Mouse (Mus musculus): ENCODE results near the gene Krt78. TPM values are rescaled to one million over a fixed set of nuclear protein-coding genes. Genes with fewer than 3 reads are reported as not detected.
"Not testable (repeated sequence)": the region's sequence is repeated elsewhere in the genome, so short reads cannot be mapped to it uniquely, and the experiment has no call there.

The Krt78 gene
- polyA plus RNA-seq (2015; fragmentation: Nextera tagmentation; extraction: Ambion mirVana): 0.05 TPM in 2 replicates

DNA sequence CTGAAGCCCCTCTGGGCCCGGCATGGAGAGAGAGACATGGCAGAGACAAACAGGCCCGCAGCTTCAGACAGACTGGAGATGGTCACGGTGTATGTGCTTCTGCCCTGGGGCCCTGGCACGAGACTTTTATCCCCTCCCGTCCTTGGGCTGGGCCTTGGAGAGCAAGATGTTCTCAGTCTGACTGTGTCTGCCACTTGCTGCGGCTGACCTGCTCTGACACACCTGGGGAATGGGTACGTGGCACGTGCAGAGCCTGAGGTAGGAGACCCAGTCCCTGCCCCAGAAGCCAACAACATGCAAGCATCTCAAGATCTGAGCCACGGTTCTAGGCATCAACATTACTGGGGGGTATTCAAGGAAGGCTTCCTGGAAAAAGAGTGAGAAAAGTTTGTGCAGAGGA lies at the start of gene Krt78:
Krt78 (minus strand) TSS at position 101 of the 400 bp plus-strand sequence.
- H3K4me3 ChIP-seq (replicated peaks): no peak within 1 kb of the TSS
- no peak for ATAC-seq (ENCODE audit: low FRiP score)
- no peaks in the 10 kb centered on the region for H3K27me3 ChIP-seq (replicated peaks)
- H3K9ac ChIP-seq (replicated peaks): no peak within 1 kb of the TSS
- 92% methylated on average over 9 of the region's 9 CpGs for WGBS
- H3K4me1 ChIP-seq: no peaks in the 10 kb centered on the region
- H3K36me3 ChIP-seq: no peaks in the 10 kb centered on the region
- no peaks in the 10 kb centered on the region for H3K9me3 ChIP-seq (replicated peaks)
- no peak within 1 kb of the TSS for H3K4me2 ChIP-seq
- H3K27ac ChIP-seq (replicated peaks): no peak within 1 kb of the TSS

DNA sequence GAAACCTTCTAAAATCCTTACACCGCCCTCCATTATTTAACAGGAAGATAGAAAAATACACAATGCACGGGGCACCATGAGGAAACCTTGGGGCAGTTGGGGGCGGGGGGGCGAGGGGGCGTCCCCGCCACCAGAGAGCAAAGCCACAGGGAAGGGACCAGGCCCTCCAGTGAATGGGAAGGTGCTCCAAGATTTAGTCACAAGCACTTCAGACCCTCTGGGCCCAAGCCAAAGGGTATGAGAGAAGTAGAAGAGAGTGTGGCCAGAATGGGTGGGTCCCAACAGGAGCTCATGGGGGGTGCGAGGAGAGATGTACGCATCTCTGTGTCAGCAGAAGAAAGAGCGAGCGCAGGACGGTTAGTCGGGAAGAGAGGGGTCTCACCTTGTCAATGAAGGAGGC lies 49.4 kb upstream of the Krt78 start:
- Histone ChIP-seq H3K27ac (replicated peaks) (no peak overlapping the region), H3K27me3 (replicated peaks) (peaks cover 58% of the 10 kb centered on the region), H3K4me1 (peaks cover 32% of the 10 kb centered on the region), H3K4me3 (replicated peaks) (peak overlapping the region; percentile 29), H3K9me3 (replicated peaks) (no peaks in the 10 kb centered on the region), H3K36me3 (no peaks in the 10 kb centered on the region), H3K4me2 (peak overlapping the region; percentile 52), H3K9ac (replicated peaks) (no peak overlapping the region)
- ATAC-seq (ENCODE audit: low FRiP score): no peak
- WGBS: 15% methylated on average over 12 of the region's 12 CpGs

DNA sequence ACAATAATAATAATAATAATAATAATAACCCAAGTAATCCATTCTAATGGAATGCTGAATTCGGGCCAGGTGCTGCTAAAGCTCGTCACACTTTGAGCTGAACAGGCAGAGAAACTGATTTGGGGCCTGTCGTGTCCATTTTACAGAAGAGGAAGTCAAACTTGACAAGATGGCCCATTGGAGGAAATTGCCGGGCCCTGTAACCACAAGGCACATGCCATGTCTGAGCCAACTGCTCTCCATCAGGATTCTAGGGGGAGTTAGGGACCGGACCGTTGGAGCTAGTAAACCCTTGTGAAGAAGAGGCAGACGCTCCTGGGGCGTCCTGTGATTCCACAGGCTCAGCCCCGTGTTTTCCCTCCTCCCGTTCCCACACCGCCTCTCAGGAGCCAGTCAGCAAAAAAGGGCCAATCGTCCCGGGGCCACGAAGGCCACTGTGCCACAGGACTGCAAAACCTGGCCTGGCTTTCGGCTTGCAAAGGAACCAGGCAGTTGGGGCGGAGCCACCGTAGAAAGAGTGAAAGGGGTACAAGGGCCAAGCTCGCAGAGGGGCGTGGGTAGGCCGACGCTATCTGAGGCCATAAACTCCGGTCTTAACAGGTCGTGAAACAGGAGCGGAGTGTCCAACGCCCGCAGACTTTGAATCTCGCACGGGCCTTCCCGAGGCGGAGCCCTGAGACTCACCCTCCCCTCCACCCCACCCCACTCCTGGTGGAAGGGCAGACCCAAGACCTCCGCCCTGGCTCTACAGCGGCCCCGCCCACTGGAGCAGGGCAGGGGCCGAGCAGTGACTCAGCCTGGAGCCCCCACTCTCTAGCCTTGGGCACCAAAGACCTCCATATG lies 48.8 kb upstream of the Krt78 start:
- Histone ChIP-seq H3K9ac (replicated peaks) (0 out of 2 replicates have a peak overlapping the region, but pooled peaks have one; percentile 30), H3K4me3 (replicated peaks) (peak overlapping the region; percentile 29), H3K4me2 (peak overlapping the region; percentile 52), H3K27ac (replicated peaks) (no peak overlapping the region), H3K27me3 (replicated peaks) (peaks cover 58% of the 10 kb centered on the region), H3K9me3 (replicated peaks) (no peaks in the 10 kb centered on the region), H3K36me3 (no peaks in the 10 kb centered on the region), H3K4me1 (peaks cover 30% of the 10 kb centered on the region)
- no peak for ATAC-seq (ENCODE audit: low FRiP score)
- 5% methylated on average over 34 of the region's 34 CpGs for WGBS

DNA sequence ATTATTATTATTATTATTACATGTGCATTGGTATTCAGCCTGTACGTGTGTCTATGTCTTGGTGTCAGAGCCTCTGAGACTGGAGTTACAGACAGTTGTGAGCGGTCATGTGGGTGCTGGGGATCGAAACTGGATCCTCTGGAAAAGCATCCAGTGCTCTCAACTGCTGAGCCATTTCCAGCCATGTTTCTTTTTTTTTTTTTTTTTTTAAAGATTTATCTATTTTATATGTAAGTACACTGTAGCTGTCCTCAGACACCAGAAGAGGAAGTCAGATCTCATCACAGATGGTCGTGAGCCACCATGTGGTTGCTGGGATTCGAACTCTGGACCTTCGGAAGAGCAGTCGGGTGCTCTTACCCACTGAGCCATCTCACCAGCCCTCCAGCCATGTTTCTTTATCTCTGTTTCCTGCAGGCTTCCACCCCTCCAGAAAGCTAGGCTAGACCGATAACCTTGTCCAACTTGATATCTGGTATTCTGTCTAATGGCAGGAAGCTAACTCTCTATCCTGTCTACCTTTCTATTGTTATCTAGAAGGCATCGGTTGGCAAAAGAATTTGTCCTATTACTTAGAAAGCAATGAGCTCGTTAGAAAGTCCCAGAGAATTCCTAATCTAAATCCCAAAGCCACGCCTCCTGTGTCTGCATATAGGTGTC lies 45.7 kb upstream of the Krt78 start:
- Histone ChIP-seq H3K4me1 (peaks cover 8% of the 10 kb centered on the region), H3K27me3 (replicated peaks) (peaks cover 47% of the 10 kb centered on the region), H3K9ac (replicated peaks) (no peak overlapping the region), H3K36me3 (no peaks in the 10 kb centered on the region), H3K27ac (replicated peaks) (no peak overlapping the region), H3K4me2 (no peak overlapping the region), H3K4me3 (replicated peaks) (no peak overlapping the region), H3K9me3 (replicated peaks) (0 out of 2 replicates have a peak, but pooled peaks cover 3% of the 10 kb centered on the region)
- no peak for ATAC-seq (ENCODE audit: low FRiP score)
- 92% methylated on average over 11 of the region's 11 CpGs for WGBS

DNA sequence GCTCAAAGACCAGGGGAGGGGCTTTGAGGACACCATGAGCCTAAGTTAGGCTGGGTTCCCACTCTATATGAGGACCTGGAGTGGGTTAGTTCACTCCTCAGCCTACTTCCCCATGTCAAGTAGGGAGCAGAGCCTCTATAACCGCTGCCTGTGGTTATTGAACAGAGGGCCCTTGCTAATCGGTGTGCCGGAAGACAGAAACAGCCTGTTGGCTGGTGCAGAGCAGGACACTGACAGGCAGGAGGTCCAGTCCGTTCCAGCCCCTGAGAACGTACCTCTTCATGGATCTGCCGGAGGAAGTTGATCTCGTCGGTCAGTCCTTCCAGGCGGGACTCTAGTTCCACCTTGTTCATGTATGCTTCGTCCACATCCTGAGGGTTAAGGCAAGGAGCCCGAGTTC lies 45.1 kb upstream of the Krt78 start:
- H3K4me2 ChIP-seq: no peak overlapping the region
- no peak for ATAC-seq (ENCODE audit: low FRiP score)
- H3K9me3 ChIP-seq (replicated peaks): 0 out of 2 replicates have a peak, but pooled peaks cover 3% of the 10 kb centered on the region
- peaks cover 41% of the 10 kb centered on the region for H3K27me3 ChIP-seq (replicated peaks)
- no peak overlapping the region for H3K27ac ChIP-seq (replicated peaks)
- peaks cover 8% of the 10 kb centered on the region for H3K4me1 ChIP-seq
- no peaks in the 10 kb centered on the region for H3K36me3 ChIP-seq
- whole genome bisulfite sequencing: 94% methylated on average over 11 of the region's 11 CpGs
- H3K4me3 ChIP-seq (replicated peaks): no peak overlapping the region
- H3K9ac ChIP-seq (replicated peaks): no peak overlapping the region

DNA sequence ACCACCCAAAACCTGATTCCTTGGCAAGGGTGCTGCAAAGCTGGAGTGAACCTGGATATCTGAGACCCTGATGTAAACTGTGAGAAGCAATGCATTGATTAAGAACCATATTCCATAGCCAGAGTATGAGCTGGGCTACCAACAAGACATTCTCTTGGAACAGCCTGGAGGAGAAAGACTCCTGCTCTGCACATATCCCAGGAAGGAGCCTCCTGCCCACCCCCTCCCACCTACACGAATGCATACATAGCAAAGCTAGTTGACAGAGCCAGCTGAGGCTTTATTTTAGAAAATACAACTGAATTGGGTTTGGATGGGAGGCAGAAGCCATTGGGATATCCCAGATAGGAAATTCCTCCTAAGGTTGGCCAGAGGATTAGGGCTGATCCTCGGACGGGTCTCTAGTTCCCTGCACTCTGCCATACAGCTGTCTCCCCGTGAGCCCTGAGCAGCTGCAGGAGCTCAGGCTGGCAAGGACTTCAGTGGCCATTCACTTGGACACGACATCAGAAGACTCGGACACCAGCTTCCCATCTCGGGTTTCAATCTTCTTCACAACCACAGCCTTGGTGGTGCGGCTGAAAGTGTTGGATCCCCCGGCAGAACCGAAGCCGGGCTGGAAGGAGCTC lies 42.5 kb upstream of the Krt78 start:
- WGBS: 89% methylated on average over 11 of the region's 11 CpGs
- H3K27ac ChIP-seq (replicated peaks); H3K4me1 ChIP-seq; H3K9me3 ChIP-seq (replicated peaks); H3K36me3 ChIP-seq; H3K9ac ChIP-seq (replicated peaks); H3K4me2 ChIP-seq; ATAC-seq (ENCODE audit: low FRiP score); H3K4me3 ChIP-seq (replicated peaks): not testable (repeated sequence)
- H3K27me3 ChIP-seq (replicated peaks): peaks cover 20% of the 10 kb centered on the region

DNA sequence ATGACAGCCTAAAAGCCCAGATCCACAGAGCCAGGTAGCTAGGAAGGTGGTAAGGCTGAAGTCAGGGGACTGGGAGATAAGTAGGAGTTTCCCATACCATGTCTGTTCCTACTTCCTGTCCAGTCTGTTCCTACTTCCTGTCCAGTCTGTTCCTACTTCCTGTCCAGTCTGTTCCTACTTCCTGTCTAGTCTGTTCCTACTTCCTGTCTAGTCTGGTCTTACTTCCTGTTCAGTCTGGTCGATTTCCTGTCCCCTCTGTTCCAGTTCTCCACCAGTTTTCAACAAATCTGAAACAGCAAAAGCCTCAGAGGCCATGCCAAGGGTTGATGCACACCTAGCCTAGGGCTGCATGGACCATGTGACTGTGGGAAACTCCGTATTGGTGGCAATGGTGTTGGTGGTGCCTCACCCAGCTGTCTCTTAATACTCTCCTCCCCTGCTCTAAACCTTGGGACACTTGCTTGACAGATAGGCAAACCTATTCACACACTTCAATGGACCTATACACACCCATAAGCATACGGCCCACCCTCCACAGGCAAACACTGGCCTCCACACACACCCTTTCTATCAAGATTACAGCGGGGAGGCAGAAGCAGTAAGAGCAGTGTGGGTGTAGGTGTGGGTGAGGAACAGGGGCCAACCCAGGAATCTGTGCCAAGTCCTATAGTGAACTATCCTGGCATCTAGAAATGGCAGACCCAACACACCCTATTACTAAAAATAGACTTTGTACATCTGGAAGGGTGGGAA lies 41.6 kb upstream of the Krt78 start:
- H3K27me3 ChIP-seq (replicated peaks): peaks cover 14% of the 10 kb centered on the region
- no peak overlapping the region for H3K4me3 ChIP-seq (replicated peaks)
- no peak overlapping the region for H3K4me2 ChIP-seq
- no peak overlapping the region for H3K27ac ChIP-seq (replicated peaks)
- ATAC-seq (ENCODE audit: low FRiP score): no peak
- H3K4me1 ChIP-seq: no peaks in the 10 kb centered on the region
- H3K9ac ChIP-seq (replicated peaks): no peak overlapping the region
- no peaks in the 10 kb centered on the region for H3K36me3 ChIP-seq
- 0 out of 2 replicates have a peak, but pooled peaks cover 3% of the 10 kb centered on the region for H3K9me3 ChIP-seq (replicated peaks)
- WGBS: 91% methylated on average over 4 of the region's 4 CpGs

DNA sequence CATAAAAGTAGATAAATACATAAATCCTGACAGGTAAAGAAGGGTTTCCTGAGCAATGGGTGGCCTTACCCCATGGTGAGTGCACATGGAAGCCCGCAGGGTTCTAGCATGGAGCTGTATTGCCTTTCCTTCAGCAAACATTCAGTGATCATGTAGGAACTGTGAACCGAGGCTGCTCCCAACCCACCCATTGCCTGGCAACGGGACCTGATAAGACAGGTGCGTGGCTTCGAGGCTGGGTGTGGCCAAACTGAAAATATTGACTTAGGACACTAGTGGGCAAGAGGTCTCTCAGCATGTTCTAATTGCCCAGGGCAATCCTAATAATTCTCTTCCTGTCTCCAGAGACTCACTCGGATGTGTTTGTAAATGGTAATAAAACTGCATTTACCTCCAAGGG lies 40.3 kb upstream of the Krt78 start:
- Histone ChIP-seq H3K27me3 (replicated peaks) (peaks cover 7% of the 10 kb centered on the region; the same call in 1 of the 2 replicates), H3K9ac (replicated peaks) (no peak overlapping the region)
- WGBS: 91% methylated on average over 6 of the region's 6 CpGs

DNA sequence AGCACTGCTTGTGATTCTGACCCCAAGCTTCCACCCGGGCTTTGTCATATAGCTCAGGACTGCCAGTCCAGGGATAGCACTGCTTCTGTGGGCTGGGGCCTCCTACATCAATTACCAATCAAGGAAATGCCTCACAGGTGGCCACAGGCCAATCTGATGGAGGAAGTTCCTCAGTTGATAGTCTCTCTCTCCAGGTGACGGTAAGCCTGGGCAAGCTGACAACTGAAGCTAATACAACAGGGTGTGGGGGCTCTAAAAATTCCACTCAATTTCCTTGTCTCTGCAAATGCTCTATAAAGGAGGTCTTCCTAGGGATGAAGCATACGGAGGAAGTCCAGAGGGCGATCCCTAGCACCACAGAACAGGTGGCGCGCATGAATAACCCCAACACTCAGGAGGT lies 36.9 kb upstream of the Krt78 start:
- H3K4me2 ChIP-seq: no peak overlapping the region
- no peak overlapping the region for H3K27ac ChIP-seq (replicated peaks)
- no peak overlapping the region for H3K9ac ChIP-seq (replicated peaks)
- no peak for ATAC-seq (ENCODE audit: low FRiP score)
- H3K27me3 ChIP-seq (replicated peaks): peaks cover 13% of the 10 kb centered on the region; the same call in 1 of the 2 replicates
- H3K4me3 ChIP-seq (replicated peaks): no peak overlapping the region
- WGBS: 92% methylated on average over 6 of the region's 6 CpGs
- no peaks in the 10 kb centered on the region for H3K36me3 ChIP-seq
- H3K9me3 ChIP-seq (replicated peaks): 0 out of 2 replicates have a peak, but pooled peaks cover 3% of the 10 kb centered on the region
- peaks cover 3% of the 10 kb centered on the region for H3K4me1 ChIP-seq

More for the DNA sequence above, 40.3 kb upstream of the Krt78 start:
- ATAC-seq (ENCODE audit: low FRiP score): no peak
- Histone ChIP-seq H3K27ac (replicated peaks) (no peak overlapping the region), H3K4me1 (no peaks in the 10 kb centered on the region), H3K36me3 (no peaks in the 10 kb centered on the region), H3K4me3 (replicated peaks) (no peak overlapping the region), H3K9me3 (replicated peaks) (0 out of 2 replicates have a peak, but pooled peaks cover 3% of the 10 kb centered on the region), H3K4me2 (no peak overlapping the region)

DNA sequence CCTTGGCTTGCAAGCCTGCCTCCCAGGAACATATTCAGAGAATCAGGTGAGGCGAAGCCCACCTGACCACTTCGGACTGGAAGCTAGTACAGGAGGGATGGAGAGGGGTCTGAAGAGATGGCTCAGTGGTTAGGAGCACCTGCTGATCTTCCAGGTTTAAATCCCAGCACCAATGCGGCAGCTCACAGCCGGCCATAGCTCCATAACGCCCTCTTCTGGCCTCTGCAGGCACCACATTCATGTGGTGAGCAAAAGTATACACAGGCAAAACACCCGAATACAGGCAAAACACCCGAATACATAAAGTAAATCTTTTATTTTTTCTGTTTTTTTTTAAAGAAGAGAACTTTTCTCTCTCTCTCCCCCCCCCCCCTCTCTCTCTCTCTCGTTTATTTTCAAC lies 34.6 kb upstream of the Krt78 start:
- WGBS: 62% methylated on average over 8 of the region's 8 CpGs
- H3K4me2 ChIP-seq: no peak overlapping the region
- H3K36me3 ChIP-seq: no peaks in the 10 kb centered on the region
- no peak overlapping the region for H3K4me3 ChIP-seq (replicated peaks)
- H3K9me3 ChIP-seq (replicated peaks): no peaks in the 10 kb centered on the region
- no peak for ATAC-seq (ENCODE audit: low FRiP score)
- peaks cover 13% of the 10 kb centered on the region for H3K4me1 ChIP-seq
- H3K27ac ChIP-seq (replicated peaks): no peak overlapping the region
- no peak overlapping the region for H3K9ac ChIP-seq (replicated peaks)
- peaks cover 14% of the 10 kb centered on the region; the same call in 1 of the 2 replicates for H3K27me3 ChIP-seq (replicated peaks)

DNA sequence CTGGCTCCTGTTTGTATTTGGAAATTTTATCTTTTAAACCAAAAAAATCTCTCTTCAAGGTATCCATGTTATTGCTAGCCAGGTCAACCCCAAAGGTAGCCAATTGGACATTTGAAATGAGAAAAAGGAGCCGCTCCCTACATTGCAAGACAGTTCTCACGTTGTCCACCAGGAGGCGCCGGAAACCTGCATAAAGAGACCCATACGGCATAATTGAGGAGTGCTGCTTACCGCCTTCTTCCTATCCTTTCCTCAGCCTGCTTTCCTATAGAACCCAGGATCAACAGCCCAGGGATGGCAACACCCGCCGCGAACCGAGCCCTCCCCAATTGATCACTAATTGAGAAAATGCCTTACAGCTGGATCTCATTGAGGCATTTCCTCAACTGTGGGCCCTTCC lies 34.0 kb upstream of the Krt78 start:
- Histone ChIP-seq H3K4me1 (peaks cover 14% of the 10 kb centered on the region), H3K27ac (replicated peaks) (no peak overlapping the region), H3K4me3 (replicated peaks) (no peak overlapping the region), H3K9ac (replicated peaks) (no peak overlapping the region), H3K36me3 (no peaks in the 10 kb centered on the region), H3K4me2 (peak overlapping the region; percentile 39), H3K27me3 (replicated peaks) (peaks cover 14% of the 10 kb centered on the region; the same call in 1 of the 2 replicates), H3K9me3 (replicated peaks) (no peaks in the 10 kb centered on the region)
- 1% methylated on average over 10 of the region's 10 CpGs for WGBS
- ATAC-seq (ENCODE audit: low FRiP score): no peak
